Mouse (Mus musculus) myocyte (in vitro differentiated cells): ENCODE results near the gene Col4a4.

Experiments used
- E2F4 ChIP-seq: IDR thresholded peaks from one replicate; pipeline ENCODE4 v1.6.1; 2011; ENCODE audit warnings: mild to moderate bottlenecking, control low read depth, moderate library complexity; ENCODE audit not compliant: insufficient read depth
- MAX ChIP-seq: IDR thresholded peaks from one replicate; pipeline ENCODE4 v1.6.1; 2011; ENCODE audit warnings: low read depth, mild to moderate bottlenecking, control low read depth
- MYOD1 ChIP-seq, 3 experiments: IDR thresholded peaks; one replicate each; pipeline ENCODE4 v1.6.1; 2011; ENCODE audit warnings: control low read depth in 2 of 3, low read depth in 2 of 3, mild to moderate bottlenecking in 2 of 3, moderate library complexity in 1 of 3; ENCODE audit not compliant: insufficient read length in 2 of 3, control insufficient read depth in 1 of 3
- POLR2A ChIP-seq: IDR thresholded peaks from one replicate; pipeline ENCODE4 v1.6.1; 2011; ENCODE audit warnings: low read depth, mild to moderate bottlenecking, control low read depth, moderate library complexity; ENCODE audit not compliant: insufficient read length

GRCm38 (mm10) chr1:82465321-82465853 is 121.3 kb downstream of the Col4a4 start:
- TF ChIP-seq POLR2A (no peak), E2F4 (no peak), MAX (no peak), MYOD1 (IDR thresholded peaks at IDR 0.05; ENCODE audit: control insufficient read depth in 1 of 3, insufficient read length in 2 of 3, low read depth in 2 of 3) (no peak)
